Mouse (Mus musculus) forebrain, embryonic 15.5 days (tissue): ENCODE measurements at regions not wholly inside any gene's neighbourhood (a gene's known extent, or its start where the extent isn't known, plus 50 kb on each side); places are given as distances from the start of the nearest gene placed in this dataset.
A peak's percentile ranks its signal among the peaks of the same experiment; 100 is the strongest.
"Not testable (repeated sequence)": the region's sequence is repeated elsewhere in the genome, so short reads cannot be mapped to it uniquely, and the experiment has no call there.

ENCODE experiments used
- ATAC-seq: fragments of 200-750 bp; cut with Nextera tagmentation; replicated peaks from 2 replicates; pipeline ENCODE4 v1.8.0; 2017; ENCODE audit warnings: mild to moderate bottlenecking, moderate TSS enrichment, moderate library complexity
- H3K27ac ChIP-seq: fragments of 300-500 bp; sonication (generic); replicated peaks from 2 replicates; pipeline ENCODE4 v1.5.1; 2015; ENCODE audit warnings: mild to moderate bottlenecking, inconsistent platforms
- H3K27me3 ChIP-seq: fragments of 300-500 bp; sonication (generic); 2 replicates; pipeline ENCODE4 v1.6.1; 2015; ENCODE audit warnings: inconsistent platforms
- H3K36me3 ChIP-seq: fragments of 300-500 bp; sonication (generic); 2 replicates; pipeline ENCODE4 v1.6.1; 2015; ENCODE audit warnings: mild to moderate bottlenecking, inconsistent platforms
- H3K4me1 ChIP-seq: fragments of 300-500 bp; sonication (generic); 2 replicates; pipeline ENCODE4 v1.6.1; 2015; ENCODE audit warnings: inconsistent platforms
- H3K4me2 ChIP-seq: fragments of 300-500 bp; sonication (generic); replicated peaks from 2 replicates; pipeline ENCODE4 v1.6.1; 2015; ENCODE audit warnings: mild to moderate bottlenecking, inconsistent platforms
- H3K4me3 ChIP-seq: fragments of 300-500 bp; sonication (generic); 2 replicates; pipeline ENCODE4 v1.5.1; 2015; ENCODE audit warnings: mild to moderate bottlenecking, inconsistent platforms
- H3K9ac ChIP-seq: fragments of 300-500 bp; sonication (generic); replicated peaks from 2 replicates; pipeline ENCODE4 v1.6.1; 2015; ENCODE audit warnings: mild to moderate bottlenecking, inconsistent platforms
- H3K9me3 ChIP-seq: fragments of 300-500 bp; sonication (generic); 2 replicates; pipeline ENCODE4 v1.6.1; 2016; ENCODE audit warnings: inconsistent platforms
- WGBS: fragments of 180-500 bp; shearing (Covaris S2); methylation state at CpG from one replicate; pipeline ENCODE4 v1.1.7; 2015; ENCODE audit warnings: mixed read lengths; 5-methylcytosine and 5-hydroxymethylcytosine counted together

GRCm38 (mm10) chr14:107214391-107214790 is 1108.4 kb downstream of the Trim52 start:
- H3K4me2 ChIP-seq, result no peak overlapping the region
- H3K36me3 ChIP-seq, result no peaks in the 10 kb centered on the region
- H3K4me1 ChIP-seq, result no peaks in the 10 kb centered on the region
- H3K27me3 ChIP-seq, result no peaks in the 10 kb centered on the region
- H3K27ac ChIP-seq, result no peak overlapping the region
- no peak for ATAC-seq
- H3K4me3 ChIP-seq, result no peak overlapping the region
- H3K9me3 ChIP-seq, result no peaks in the 10 kb centered on the region
- H3K9ac ChIP-seq, result no peak overlapping the region
- 81% methylated on average over 2 of the region's 2 CpGs for WGBS

- ATAC-seq, result no peak
- Histone ChIP-seq H3K9ac (no peak overlapping the region), H3K4me3 (no peak overlapping the region), H3K36me3 (no peaks in the 10 kb centered on the region), H3K4me2 (no peak overlapping the region), H3K4me1 (no peaks in the 10 kb centered on the region), H3K9me3 (no peaks in the 10 kb centered on the region), H3K27me3 (no peaks in the 10 kb centered on the region), H3K27ac (no peak overlapping the region)
- WGBS, result 93% methylated on average over 2 of the region's 2 CpGs
Observed at GRCm38 (mm10) chr14:107264182-107264581, 1158.2 kb downstream of the Trim52 start.

GRCm38 (mm10) chr14:107280346-107280745 is 1174.3 kb downstream of the Trim52 start:
- not testable (repeated sequence) for H3K36me3 ChIP-seq, H3K4me3 ChIP-seq, H3K9ac ChIP-seq, H3K4me1 ChIP-seq, H3K27me3 ChIP-seq, ATAC-seq, H3K4me2 ChIP-seq, H3K27ac ChIP-seq, H3K9me3 ChIP-seq
- 81% methylated on average over 7 of the region's 7 CpGs for WGBS

- no peaks in the 10 kb centered on the region for H3K36me3 ChIP-seq
- H3K4me1 ChIP-seq, result no peaks in the 10 kb centered on the region
- no peaks in the 10 kb centered on the region for H3K27me3 ChIP-seq
- H3K4me3 ChIP-seq, result no peak overlapping the region
- H3K27ac ChIP-seq, result no peak overlapping the region
- WGBS, result 70% methylated on average over 1 of the region's 1 CpGs
- H3K9me3 ChIP-seq, result no peaks in the 10 kb centered on the region
- ATAC-seq, result peak; percentile 79; the same call in 1 of the 2 replicates
- no peak overlapping the region for H3K4me2 ChIP-seq
- no peak overlapping the region for H3K9ac ChIP-seq
Observed at GRCm38 (mm10) chr14:107329302-107329701, 1223.3 kb downstream of the Trim52 start.

GRCm38 (mm10) chr14:107340205-107340604 is 1234.2 kb downstream of the Trim52 start:
- no peak overlapping the region for H3K4me2 ChIP-seq
- H3K27ac ChIP-seq, result no peak overlapping the region
- H3K4me1 ChIP-seq, result no peaks in the 10 kb centered on the region
- no peaks in the 10 kb centered on the region for H3K9me3 ChIP-seq
- H3K27me3 ChIP-seq, result no peaks in the 10 kb centered on the region
- ATAC-seq, result no peak
- H3K4me3 ChIP-seq, result no peak overlapping the region
- no peaks in the 10 kb centered on the region for H3K36me3 ChIP-seq
- no peak overlapping the region for H3K9ac ChIP-seq

GRCm38 (mm10) chr14:107362788-107363187 is 1256.8 kb downstream of the Trim52 start:
- H3K4me2 ChIP-seq, result no peak overlapping the region
- no peak for ATAC-seq
- no peaks in the 10 kb centered on the region for H3K27me3 ChIP-seq
- 55% methylated on average over 1 of the region's 1 CpGs for WGBS
- H3K4me1 ChIP-seq, result no peaks in the 10 kb centered on the region
- no peaks in the 10 kb centered on the region for H3K9me3 ChIP-seq
- no peaks in the 10 kb centered on the region for H3K36me3 ChIP-seq
- H3K9ac ChIP-seq, result no peak overlapping the region
- no peak overlapping the region for H3K27ac ChIP-seq
- no peak overlapping the region for H3K4me3 ChIP-seq
